Mouse (Mus musculus): ENCODE measurements around the gene Sh2b3. TPM values are rescaled to one million over a fixed set of nuclear protein-coding genes. Genes with fewer than 3 reads are reported as not detected.
A peak's percentile ranks its signal among the peaks of the same experiment; 100 is the strongest.

The Sh2b3 gene
- total RNA-seq, 4 experiments from 2014 or later, result 11.4 to 13.1 (median 12.3) TPM

DNA sequence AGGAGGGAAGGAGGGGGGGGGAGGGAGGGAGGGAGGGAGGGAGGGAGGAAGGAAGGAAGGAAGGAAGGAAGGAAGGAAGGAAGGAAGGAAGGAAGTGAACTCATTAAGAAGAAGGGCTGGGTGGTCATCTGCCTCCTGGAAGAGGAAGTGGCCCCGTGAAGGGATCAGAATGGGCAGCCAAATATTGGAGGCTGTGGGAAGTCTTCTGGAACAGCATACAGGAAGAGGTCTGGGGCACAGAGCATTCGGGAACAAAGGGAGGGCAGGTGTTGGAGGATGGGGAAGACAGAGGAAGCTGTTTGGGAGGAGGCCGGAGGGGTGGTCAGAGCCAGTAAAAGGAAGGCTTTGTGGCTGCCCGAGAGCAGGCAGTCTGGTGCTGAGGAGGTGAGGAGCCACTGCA lies 7.9 kb upstream of the Sh2b3 start:
- DNase-seq (ENCODE audit: low spot score in 2 of 2), result no peak

DNA sequence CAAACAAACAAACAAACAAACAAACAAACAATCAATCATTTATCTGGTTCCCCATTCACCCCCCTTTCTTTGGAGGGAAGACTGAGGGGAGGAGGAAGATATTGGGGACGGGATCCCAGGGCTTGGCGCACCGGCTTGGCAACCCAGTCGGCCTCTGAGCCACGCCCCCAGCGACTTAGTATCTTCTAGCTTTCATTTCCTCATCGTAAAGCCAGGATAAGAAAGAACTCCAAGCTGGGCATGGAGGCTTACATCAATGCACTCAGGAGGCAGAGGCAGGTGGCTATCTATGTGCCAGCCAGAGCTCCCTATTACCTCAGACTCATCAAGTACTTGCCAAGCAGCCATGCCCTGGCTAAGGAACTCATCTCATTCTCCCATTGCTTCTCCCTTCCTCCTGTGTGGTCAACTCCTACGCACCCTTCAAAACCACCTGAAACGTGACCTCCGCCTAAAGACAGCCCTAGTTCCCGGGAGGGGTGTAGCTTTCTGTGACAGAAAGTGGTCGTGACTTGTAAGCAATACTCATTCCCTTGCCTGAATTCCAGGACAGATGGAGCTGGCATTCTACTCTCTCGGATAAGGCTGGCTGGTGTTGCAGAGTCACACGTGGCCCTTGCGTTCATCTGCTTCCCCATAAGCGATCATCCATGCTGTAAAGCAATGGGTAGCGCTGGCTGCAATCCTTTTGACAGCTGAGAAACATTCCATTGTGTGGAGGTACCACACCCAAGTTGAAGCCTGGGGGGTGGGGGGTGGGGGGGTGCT lies 5.9 kb upstream of the Sh2b3 start:
- DNase-seq (ENCODE audit: low spot score in 2 of 2), result no peak

DNA sequence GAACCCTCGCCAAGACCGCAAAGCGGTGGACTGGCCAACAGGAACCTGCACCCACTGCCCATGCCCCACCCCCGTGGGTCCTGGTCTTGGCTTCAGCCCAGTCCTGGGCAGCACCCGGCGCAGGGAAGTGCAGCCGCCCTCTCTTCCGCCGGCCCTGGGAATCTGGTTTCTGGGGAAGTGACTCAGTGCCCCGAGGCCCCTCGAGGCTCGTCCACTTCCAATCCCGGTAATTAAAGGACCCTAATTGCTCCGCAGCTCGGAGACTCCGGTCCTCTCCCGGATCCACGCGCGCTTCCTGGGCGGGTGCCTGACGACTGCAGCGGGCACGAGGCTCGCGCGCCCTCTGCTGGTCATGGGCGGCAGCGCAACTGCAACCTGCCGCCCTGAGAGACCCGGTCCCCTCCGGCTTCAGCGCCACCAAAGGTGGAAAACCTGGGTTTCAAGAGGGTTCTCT lies 5.2 kb upstream of the Sh2b3 start:
- DNase-seq (ENCODE audit: low spot score in 2 of 2), result peak; percentile 72 to 80

DNA sequence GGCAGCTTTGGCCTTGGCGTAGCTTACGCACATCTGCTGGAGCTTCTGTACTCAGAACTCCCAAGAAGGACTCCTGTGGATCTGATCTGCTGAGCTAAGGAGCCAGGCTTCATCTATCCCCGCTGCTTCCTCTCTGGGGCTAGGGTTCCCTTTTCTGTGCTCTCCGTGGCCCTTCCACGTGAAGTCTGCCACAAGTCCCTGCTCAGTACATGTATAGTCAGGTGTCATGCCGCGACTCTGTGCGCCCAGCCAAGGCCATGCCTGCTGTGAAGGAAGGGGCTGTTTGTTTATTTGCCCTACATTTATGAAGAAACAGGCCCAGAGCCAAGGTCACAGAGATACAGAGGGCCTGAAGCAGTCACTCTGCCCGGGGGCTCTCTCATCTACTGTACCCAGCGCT lies 4.5 kb upstream of the Sh2b3 start:
- no peak for DNase-seq (ENCODE audit: low spot score in 2 of 2)

DNA sequence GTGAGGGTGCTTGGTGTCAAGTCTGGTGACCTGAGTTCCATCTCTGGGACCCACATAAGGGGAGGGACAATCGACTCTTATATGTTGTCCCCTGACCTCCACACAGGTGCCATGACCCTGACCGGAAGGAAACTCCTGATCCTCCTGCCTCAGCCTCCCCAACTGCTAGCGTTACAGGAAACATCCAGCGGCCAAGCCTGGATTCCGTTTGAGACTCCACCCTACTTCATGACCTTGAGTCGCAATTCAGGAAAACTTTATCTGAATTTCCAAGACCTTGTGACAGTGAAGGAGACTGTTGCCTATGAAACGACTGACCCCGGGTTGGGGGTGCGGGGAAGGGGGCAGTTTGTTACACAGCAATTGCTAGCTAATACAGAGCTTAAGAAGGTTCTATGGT lies 4.1 kb upstream of the Sh2b3 start:
- DNase-seq (ENCODE audit: low spot score in 2 of 2), result no peak

DNA sequence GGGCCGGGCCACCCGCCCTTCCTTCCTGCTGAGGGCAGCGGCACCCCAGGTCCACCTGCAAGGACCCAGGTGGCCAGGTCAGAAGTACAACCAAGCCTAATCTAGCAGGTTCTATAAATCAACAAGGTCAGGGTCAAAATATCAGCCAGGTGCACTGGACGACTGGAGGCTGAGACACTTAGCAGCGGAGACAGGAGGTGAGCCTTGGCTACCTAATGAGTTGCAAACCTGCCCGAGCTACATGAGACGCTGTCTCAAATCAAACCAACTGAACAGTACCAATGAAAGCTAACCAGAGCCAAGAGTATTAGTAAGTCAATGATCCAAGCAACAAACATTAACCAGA lies 1.7 kb upstream of the Sh2b3 start:
- no peak for DNase-seq (ENCODE audit: low spot score in 2 of 2)

DNA sequence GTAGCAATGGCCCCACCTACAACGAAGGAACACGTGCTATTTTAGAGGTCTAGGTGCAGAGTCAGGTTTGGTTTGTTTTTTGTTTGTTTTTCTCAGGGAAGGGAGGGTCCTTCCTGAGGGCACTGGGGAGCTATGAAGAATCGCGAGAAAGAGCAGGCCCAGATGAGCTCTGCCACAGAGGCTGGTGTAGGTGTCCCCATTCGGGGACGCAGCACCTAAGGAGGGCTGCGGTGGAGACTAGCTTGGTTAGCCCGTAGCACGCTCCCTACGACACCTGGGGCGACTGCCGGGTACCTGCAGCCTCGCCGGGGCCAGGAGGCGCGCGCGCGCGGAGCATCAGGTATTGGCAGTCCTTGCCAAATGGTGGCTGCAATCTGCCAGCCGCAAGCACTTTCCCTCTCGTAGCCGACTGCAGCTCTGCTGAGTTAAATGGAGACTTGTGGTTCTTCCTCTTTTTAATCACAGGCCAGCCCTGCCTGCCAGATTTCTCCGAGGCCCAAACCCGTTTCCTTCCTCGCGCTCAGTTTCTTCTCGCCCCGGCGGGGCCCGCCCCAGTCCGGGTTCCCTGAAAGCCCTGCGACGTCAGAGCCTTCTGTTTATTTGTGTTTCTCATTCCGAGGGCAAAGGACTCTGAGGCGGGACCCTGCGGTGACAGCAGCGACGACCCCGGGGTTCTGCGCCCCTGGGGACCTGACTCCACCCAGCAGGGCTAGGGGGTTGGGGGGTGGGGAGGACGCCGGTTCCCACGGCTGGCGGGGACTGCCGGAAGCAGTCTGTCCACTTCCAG lies 1.1 kb upstream of the Sh2b3 start:
- peak; percentile 39 to 44 for DNase-seq (ENCODE audit: low spot score in 2 of 2)

DNA sequence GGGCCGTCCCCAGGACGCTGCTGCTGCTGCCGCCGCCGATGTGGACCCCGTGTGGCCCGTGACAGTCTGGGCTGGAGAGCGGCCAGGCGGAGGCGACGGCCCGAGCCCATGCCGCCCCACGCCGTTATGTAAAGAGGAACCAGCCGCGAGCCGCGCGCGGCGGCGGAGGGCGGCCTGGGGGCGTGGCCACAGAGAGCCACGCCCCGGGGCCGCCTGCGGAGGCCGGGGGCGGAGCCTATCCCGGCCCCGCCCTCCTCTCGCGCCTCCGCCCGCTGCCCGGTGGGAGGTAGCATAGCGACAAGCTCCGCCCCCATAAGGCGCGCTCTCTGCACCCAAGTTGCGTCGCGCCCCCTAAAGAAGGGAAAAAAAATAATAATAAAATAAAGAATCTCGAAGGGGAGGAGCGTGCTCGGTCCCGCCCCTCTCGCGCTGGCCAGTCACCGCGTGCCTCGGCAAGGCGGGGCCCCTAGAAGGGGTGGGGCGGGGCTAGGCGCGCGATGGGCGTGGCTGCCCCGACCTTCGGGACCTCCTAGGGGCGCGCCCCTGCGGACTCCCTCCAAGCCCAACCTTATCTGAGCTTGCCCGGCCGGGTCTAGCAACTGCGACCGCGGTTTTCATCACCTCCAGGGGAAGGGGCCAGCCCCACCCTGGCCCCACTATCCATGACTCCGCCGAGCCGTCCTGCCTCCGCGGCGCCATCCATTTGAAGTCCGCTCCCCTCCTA lies 592 bp downstream of the Sh2b3 start:
- peak; percentile 87 to 92 for DNase-seq (ENCODE audit: low spot score in 2 of 2)

DNA sequence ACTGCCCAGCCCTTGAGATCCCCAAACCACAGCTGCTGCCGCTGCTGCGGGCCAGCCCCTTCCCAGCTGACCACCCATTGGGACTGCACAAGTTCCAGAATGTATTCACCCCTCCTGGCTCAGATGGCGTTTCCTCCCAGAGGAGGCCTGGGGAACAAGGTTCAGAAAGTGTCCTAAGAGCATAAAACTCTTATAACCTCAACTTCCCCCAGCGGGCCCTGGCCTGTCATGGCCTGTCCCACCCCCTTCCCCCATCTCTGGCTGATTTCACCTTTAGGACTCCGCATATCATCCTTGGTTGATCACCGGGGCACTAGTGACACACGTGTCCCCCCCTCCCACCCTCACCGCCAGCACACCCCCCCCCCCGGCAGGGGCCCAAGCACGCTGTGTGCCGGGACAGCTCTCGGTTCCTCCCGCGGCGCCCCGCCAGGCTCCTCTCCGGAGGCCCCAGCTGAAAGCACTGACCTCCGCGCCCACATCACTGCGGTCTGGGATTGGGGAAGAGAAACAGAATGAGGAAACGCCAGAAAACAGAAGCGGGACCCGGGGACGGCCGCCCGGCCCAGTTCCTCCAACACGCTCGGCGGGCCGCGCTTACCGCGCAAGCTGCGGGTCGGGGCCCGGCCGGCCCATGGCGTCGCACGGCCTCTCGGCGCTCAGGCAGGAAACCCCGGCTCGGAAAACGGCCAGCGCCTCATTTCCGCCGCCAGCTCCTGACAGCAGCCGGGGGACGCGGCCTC lies 1.3 kb downstream of the Sh2b3 start:
- peak in 1 of 2 experiments; percentile 81 for DNase-seq (ENCODE audit: low spot score in 2 of 2)

DNA sequence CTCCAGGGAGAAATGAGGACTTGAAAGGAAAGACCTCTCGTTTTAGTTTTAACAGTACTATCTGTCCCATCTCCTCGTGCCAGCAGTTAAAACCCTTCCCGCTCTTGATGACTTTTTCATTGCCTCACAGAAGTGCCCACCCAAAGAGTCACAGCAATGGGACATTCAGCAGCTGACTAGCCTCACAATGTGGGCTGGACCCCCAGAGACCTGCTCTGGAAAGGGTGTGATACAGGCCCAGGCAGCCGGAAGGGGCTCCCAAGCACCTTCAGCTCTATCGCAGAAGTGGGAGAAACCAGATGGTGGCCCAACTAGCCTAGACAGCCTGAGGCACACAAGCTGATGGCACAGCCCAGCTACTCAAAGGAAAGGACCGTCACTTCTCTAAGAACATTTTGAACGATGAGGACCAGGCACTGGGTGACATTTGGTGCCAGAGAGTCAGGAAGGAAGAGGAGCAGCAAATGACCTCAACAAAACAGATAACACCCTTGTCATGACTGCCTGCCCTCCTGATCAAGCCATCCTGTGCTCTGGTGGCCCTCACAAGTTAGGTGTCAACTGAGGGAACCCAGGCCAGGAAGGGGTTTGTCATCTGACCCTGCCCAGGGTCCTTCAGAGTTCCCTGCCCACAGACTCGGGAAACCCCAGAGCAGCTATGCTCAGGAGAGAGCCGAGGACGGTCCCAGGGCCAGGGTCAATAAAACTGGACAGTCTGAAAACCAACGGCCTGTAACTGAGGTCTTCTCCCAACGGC lies 2.3 kb downstream of the Sh2b3 start:
- DNase-seq (ENCODE audit: low spot score in 2 of 2), result no peak

DNA sequence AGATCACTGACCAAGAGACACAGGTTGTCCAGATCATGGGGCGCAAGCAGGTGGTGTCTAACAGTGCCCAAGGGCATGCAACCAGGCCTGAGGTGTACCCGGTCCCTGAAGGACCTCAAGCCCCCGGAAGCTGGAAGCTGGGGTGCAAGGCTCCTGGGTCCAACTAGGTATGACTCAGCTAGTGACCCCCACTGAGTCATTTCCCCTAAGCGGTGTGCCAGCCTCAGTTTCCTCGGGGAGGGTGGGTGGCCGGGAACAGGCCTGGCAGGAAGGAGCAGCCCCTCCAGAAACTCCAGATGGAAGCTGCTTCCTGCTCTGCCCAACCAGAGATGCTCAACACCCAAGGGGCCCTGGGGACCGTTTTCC lies 3.2 kb downstream of the Sh2b3 start:
- DNase-seq (ENCODE audit: low spot score in 2 of 2), result no peak

DNA sequence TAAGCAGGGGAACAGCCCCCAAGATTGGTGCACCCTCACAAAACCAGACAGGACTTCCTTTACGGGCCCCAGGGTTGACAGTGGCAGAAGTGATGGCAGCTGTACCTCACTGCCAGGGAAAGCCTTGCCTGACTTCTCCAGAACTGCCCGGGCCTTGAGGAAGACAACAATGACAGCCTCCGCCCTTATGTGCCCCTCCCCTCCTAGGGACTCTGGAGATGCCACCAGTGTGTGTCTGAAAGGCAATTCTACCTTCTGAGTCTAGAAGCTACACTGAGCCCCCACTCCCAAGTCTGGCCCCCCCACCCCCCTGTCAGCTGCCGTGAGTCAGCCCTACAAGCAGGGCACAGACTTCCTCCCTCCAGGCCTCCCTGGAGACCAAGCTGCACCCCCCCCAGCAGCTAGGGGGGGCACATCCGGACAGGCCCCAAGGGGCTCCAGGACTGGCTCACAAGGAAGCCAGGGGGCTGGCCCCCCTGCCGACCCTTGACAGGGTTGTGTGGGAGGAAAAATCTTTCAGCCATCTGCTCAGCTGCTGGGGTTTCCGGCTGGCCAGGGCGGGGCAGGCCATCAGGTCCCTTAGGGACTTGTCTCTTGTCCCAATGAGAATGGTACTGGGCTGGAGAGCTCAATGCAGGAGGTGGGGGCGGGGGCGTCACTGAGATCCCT lies 3.7 kb downstream of the Sh2b3 start:
- DNase-seq (ENCODE audit: low spot score in 2 of 2), result peak; percentile 40 to 60

DNA sequence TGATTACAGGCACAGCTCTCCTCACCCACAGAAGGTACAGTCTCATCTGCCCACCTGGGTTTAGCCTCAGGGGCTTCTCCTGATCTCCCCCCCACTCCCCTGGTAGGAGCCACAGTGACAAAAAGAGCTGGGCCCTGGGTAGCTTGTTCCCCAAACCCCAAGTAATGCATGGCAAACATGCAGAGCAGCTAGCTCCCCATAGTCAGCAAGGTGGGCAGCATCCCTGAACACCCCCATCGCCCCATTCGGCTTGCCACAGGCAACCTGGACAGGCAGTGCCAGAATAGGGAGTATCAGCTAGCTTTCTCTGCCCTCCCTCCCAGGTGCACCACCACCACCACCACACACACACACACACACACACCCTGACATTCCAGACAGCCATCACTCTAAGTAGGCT lies 4.3 kb downstream of the Sh2b3 start:
- DNase-seq (ENCODE audit: low spot score in 2 of 2), result no peak

DNA sequence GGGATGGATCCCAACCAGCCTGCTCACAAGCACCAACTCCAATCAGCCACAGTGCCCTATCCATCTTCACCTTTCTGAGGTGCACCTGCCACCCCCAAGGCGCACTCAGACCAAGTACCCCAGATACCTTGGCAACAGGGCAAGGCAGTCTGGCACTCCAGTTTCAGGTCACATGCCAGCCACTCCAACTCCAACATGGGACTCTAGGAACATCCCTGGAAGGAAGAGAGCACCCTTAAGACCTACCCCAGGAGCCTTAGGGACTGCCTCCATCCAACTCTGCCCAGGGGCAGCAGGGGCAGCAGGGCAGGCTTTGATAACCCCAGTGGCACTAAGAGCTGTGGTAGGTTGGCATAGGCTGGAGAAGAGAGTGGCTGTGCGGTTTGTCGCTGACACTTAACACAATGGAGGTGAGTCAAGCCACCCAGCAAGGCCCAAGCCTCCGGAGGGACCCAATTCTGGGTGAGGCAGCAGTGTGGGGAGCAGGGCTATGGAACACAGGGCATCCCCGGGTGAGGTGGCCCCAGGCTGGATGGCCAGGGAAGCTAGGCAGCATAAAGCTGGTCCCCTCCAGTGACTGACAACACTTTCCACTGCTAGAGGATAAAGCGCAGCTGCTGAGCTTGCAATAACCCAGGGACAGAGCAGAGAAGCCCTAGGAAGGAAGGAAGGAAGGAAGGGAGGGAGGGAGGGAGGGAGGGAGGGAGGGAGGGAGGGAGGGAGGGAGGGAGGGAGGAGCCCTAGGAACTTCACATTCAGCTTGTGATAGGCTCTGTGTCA lies 4.9 kb downstream of the Sh2b3 start:
- DNase-seq (ENCODE audit: low spot score in 2 of 2), result no peak

DNA sequence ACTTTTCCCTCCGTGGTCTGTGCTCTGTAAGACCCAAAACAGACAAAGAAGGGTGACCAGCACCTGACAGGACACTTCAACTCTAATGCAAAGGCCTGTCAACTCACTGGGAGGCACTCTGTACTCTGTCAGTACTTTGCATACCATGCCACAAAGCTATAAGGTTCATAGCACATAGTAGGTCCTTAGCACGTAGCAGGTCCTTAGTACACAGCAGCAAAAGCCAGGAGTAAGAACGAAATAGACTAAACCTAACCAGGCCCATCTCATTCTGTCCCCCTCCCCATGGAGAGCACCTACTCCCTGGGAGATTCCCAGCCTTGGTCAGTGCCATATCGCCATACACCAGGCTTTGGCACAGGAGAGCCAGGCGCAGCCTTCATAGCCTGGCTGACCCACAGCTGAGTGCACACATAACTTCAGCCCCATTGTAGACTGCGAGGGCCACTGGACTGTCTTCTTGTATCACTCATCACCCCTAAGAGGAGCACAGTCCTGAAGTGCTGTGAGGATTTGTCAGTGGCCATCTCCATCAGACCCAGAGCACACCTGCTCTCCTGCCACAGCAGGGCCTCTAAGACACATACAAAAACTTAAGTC lies 6.3 kb downstream of the Sh2b3 start:
- DNase-seq (ENCODE audit: low spot score in 2 of 2), result no peak

DNA sequence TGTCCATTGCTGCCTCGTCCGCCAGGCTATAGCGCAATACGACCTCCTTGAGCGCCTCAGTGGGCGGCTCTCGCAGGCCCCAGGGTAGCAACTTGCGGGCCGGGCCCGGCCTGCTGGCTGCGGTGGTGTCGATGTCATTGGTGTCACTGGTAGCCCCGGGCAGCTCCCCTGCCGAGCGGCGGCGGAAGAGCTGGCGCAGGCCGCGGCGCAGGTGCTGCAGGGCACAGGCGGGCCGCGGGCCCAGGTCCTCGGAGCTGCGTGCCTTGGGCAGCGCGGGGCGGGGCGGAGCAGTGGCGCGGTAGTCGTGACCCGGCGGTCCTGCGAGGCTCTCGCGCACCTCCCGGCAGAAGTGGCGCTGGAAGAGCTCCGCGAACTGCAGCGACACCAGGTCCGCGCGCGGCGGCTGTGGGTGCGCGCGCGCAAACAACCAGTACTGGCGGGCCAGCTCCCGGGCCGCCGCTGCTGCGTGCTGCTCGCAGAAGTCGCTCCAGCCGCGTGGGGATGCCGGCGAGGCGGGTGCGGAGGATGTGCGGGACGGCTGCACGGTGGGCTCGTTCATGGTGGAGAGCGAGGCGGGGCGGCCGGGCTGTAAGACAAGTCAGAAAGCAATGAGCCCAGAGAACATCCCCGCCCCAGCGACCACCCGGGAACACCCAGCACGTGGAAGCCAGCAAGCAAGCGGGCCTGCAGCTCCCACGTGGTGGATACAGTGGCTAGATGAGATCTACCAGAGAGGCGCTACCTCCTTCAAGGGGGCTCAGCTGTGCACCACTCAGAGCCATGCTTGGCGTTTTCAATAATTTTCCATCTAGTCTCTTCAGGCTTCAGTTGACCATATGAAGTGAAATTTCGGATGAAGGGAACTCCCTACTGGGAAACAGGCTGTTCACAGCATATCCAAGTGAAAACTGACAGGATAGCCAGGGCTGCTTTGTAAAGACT lies 8.7 kb downstream of the Sh2b3 start:
- peak in 1 of 2 experiments; percentile 46 for DNase-seq (ENCODE audit: low spot score in 2 of 2)

DNA sequence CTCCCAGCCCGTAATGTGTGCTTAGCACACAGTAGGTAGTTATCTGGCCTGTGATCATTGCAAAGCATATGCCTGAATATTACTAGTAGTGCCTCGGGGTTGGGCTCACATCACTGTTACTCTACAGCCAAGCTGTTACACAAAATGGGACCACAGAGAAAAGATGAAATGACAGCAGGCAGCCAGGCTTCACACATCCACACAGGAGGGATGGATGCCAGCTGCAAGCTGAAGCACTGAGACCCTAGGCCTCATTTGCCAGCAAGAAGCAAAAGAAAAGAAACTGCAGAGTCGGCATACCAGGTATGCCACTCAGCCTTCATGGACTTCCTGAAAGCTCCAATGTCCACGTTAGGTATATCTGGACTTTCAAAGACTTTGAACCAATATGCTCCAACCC lies 9.6 kb downstream of the Sh2b3 start:
- no peak for DNase-seq (ENCODE audit: low spot score in 2 of 2)

DNA sequence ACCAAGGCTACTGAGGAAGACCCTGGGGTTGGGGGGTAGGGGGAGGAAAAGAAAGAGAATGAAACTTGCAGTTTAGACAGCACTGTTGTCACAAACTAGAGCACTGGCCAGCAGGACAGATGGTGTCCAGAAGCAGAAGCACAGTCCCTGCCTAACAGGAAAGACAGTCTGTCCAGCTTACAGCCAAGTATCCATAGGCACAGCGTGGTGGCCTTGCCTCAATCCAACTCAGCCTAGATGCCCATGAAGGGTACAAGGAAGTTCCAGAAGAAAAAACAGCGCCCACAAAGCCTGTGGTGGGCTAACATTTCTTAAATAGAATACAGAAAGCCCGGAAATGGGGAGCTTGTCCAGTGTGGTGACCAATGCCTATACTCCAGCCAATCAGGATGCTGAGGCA lies 11.8 kb downstream of the Sh2b3 start:
- DNase-seq (ENCODE audit: low spot score in 2 of 2), result no peak
